Mouse (Mus musculus): ENCODE measurements around the gene Aldh5a1. TPM values are rescaled to one million over a fixed set of nuclear protein-coding genes. Genes with fewer than 3 reads are reported as not detected.
"Not testable (repeated sequence)": the region's sequence is repeated elsewhere in the genome, so short reads cannot be mapped to it uniquely, and the experiment has no call there.

Gene Aldh5a1
- total RNA-seq (2021), result 1 to 10 TPM; 3.4 to 3.7 TPM
- long read RNA-seq, experiment 1, full-length matches to known transcripts, result 8 of 11 reads
- long read RNA-seq, experiment 1, partial matches to known transcripts, result 0 of 11 reads
- long read RNA-seq, experiment 1, other reads (novel, unspliced or antisense), result 3 of 11 reads
- long read RNA-seq, experiment 2, full-length matches to known transcripts, result 10 of 11 reads
- long read RNA-seq, experiment 2, partial matches to known transcripts, result 0 of 11 reads
- long read RNA-seq, experiment 2, other reads (novel, unspliced or antisense), result 1 of 11 reads

- intact Hi-C loops (cut with DNase I; ENCODE audit: low total_unique reads), result loop anchor here (5.0 kb wide), 1 partner anchor 55 kb away; no protein-coding TSS in a partner anchor
Observed at GRCm38 (mm10) chr13:24937108-24937838, at the start of gene Aldh5a1. Aldh5a1 (minus strand) TSS chr13:24937661.

GRCm38 (mm10) chr13:24985435-24985834, 48.0 kb upstream of the Aldh5a1 start:
- DNase-seq, result no peak
- intact Hi-C loops (cut with DNase I; ENCODE audit: low total_unique reads), result no loop called here

More at GRCm38 (mm10) chr13:24937108-24937838, at the start of gene Aldh5a1:
- peak; percentile 73 for DNase-seq

GRCm38 (mm10) chr13:24981031-24981430, 43.6 kb upstream of the Aldh5a1 start:
- intact Hi-C loops (cut with DNase I; ENCODE audit: low total_unique reads), result loop anchor here (5.0 kb wide), 1 partner anchor 39 kb away; the partner anchor contains the start of gene Gpld1

GRCm38 (mm10) chr13:24977820-24978342, 40.4 kb upstream of the Aldh5a1 start:
- intact Hi-C loops (cut with DNase I; ENCODE audit: low total_unique reads), result no loop called here
- no peak for DNase-seq

More at GRCm38 (mm10) chr13:24981031-24981430, 43.6 kb upstream of the Aldh5a1 start:
- DNase-seq, result no peak

GRCm38 (mm10) chr13:24976384-24976783, 38.9 kb upstream of the Aldh5a1 start:
- no peak for DNase-seq
- intact Hi-C loops (cut with DNase I; ENCODE audit: low total_unique reads), result no loop called here

- intact Hi-C loops (cut with DNase I; ENCODE audit: low total_unique reads); DNase-seq: not testable (repeated sequence)
Observed at GRCm38 (mm10) chr13:24971776-24972175, 34.3 kb upstream of the Aldh5a1 start.

GRCm38 (mm10) chr13:24965846-24966201, 28.4 kb upstream of the Aldh5a1 start:
- no peak for DNase-seq
- intact Hi-C loops (cut with DNase I; ENCODE audit: low total_unique reads), result no loop called here

GRCm38 (mm10) chr13:24965130-24965845, 27.8 kb upstream of the Aldh5a1 start:
- no peak for DNase-seq
- intact Hi-C loops (cut with DNase I; ENCODE audit: low total_unique reads), result no loop called here

GRCm38 (mm10) chr13:24962119-24962518, 24.7 kb upstream of the Aldh5a1 start:
- intact Hi-C loops (cut with DNase I; ENCODE audit: low total_unique reads), result no loop called here

GRCm38 (mm10) chr13:24960084-24960483, 22.6 kb upstream of the Aldh5a1 start:
- intact Hi-C loops (cut with DNase I; ENCODE audit: low total_unique reads), result no loop called here
- no peak for DNase-seq

More at GRCm38 (mm10) chr13:24962119-24962518, 24.7 kb upstream of the Aldh5a1 start:
- no peak for DNase-seq

GRCm38 (mm10) chr13:24958671-24959070, 21.2 kb upstream of the Aldh5a1 start:
- intact Hi-C loops (cut with DNase I; ENCODE audit: low total_unique reads), result no loop called here

GRCm38 (mm10) chr13:24955500-24955899, 18.0 kb upstream of the Aldh5a1 start:
- no peak for DNase-seq
- intact Hi-C loops (cut with DNase I; ENCODE audit: low total_unique reads), result no loop called here

More at GRCm38 (mm10) chr13:24958671-24959070, 21.2 kb upstream of the Aldh5a1 start:
- DNase-seq, result no peak

GRCm38 (mm10) chr13:24955091-24955490, 17.6 kb upstream of the Aldh5a1 start:
- no peak for DNase-seq
- intact Hi-C loops (cut with DNase I; ENCODE audit: low total_unique reads), result no loop called here

- DNase-seq, result no peak
- intact Hi-C loops (cut with DNase I; ENCODE audit: low total_unique reads), result no loop called here
Observed at GRCm38 (mm10) chr13:24952659-24953058, 15.2 kb upstream of the Aldh5a1 start.

GRCm38 (mm10) chr13:24948870-24949269, 11.4 kb upstream of the Aldh5a1 start:
- no peak for DNase-seq
- intact Hi-C loops (cut with DNase I; ENCODE audit: low total_unique reads), result no loop called here

- no peak for DNase-seq
- intact Hi-C loops (cut with DNase I; ENCODE audit: low total_unique reads), result no loop called here
Observed at GRCm38 (mm10) chr13:24947158-24947557, 9.7 kb upstream of the Aldh5a1 start.

- intact Hi-C loops (cut with DNase I; ENCODE audit: low total_unique reads), result no loop called here
- DNase-seq, result no peak
Observed at GRCm38 (mm10) chr13:24945567-24945966, 8.1 kb upstream of the Aldh5a1 start.

- DNase-seq, result no peak
- intact Hi-C loops (cut with DNase I; ENCODE audit: low total_unique reads), result loop anchor here (5.0 kb wide), 1 partner anchor 39 kb away; no protein-coding TSS in a partner anchor
Observed at GRCm38 (mm10) chr13:24943303-24943702, 5.8 kb upstream of the Aldh5a1 start.

- intact Hi-C loops (cut with DNase I; ENCODE audit: low total_unique reads), result loop anchor here (5.0 kb wide), 1 partner anchor 40 kb away; no protein-coding TSS in a partner anchor
- no peak for DNase-seq
Observed at GRCm38 (mm10) chr13:24942512-24943282, 5.2 kb upstream of the Aldh5a1 start, which contains the start of gene Gpld1. Gpld1 (plus strand) TSS chr13:24943152.
